Mouse (Mus musculus) 416B (cell line): Measurements from ENCODE around the gene Crispld2.
A peak's percentile ranks its signal among the peaks of the same experiment; 100 is the strongest.

Experiments
- DNase-seq: peaks from one replicate; pipeline ENCODE4 v3.0.0; 2011; ENCODE audit warnings: low read depth

Gene Crispld2

GRCm38 (mm10) chr8:120001712-120002111, 9.5 kb downstream of the Crispld2 start:
- no peak for DNase-seq

GRCm38 (mm10) chr8:120002348-120002747, 10.1 kb downstream of the Crispld2 start:
- DNase-seq: no peak

- DNase-seq: no peak
Measured at GRCm38 (mm10) chr8:120004154-120004702, 12.0 kb downstream of the Crispld2 start.

- no peak for DNase-seq
Measured at GRCm38 (mm10) chr8:120004705-120005381, 12.6 kb downstream of the Crispld2 start.

- DNase-seq: no peak
Measured at GRCm38 (mm10) chr8:120006645-120007160, 14.5 kb downstream of the Crispld2 start.

GRCm38 (mm10) chr8:120007178-120007577, 14.9 kb downstream of the Crispld2 start:
- DNase-seq: no peak

GRCm38 (mm10) chr8:120009284-120009683, 17.0 kb downstream of the Crispld2 start:
- no peak for DNase-seq

GRCm38 (mm10) chr8:120012491-120012890, 20.3 kb downstream of the Crispld2 start:
- no peak for DNase-seq

GRCm38 (mm10) chr8:120012927-120013326, 20.7 kb downstream of the Crispld2 start:
- DNase-seq: no peak

- no peak for DNase-seq
Measured at GRCm38 (mm10) chr8:120014267-120015023, 22.2 kb downstream of the Crispld2 start.

GRCm38 (mm10) chr8:120015916-120016315, 23.7 kb downstream of the Crispld2 start:
- DNase-seq: peak; percentile 37

GRCm38 (mm10) chr8:120016424-120016823, 24.2 kb downstream of the Crispld2 start:
- peak; percentile 43 for DNase-seq

GRCm38 (mm10) chr8:120017349-120017748, 25.1 kb downstream of the Crispld2 start:
- DNase-seq: no peak

GRCm38 (mm10) chr8:120017786-120018185, 25.5 kb downstream of the Crispld2 start:
- no peak for DNase-seq

GRCm38 (mm10) chr8:120018379-120018778, 26.1 kb downstream of the Crispld2 start:
- no peak for DNase-seq

- no peak for DNase-seq
Measured at GRCm38 (mm10) chr8:120019297-120019696, 27.1 kb downstream of the Crispld2 start.

GRCm38 (mm10) chr8:120020298-120020697, 28.1 kb downstream of the Crispld2 start:
- DNase-seq: no peak

GRCm38 (mm10) chr8:120026199-120026598, 34.0 kb downstream of the Crispld2 start:
- peak; percentile 6 for DNase-seq

- peak; percentile 21 for DNase-seq
Measured at GRCm38 (mm10) chr8:120026991-120027390, 34.8 kb downstream of the Crispld2 start.

GRCm38 (mm10) chr8:120030447-120030846, 38.2 kb downstream of the Crispld2 start:
- DNase-seq: no peak

- DNase-seq: no peak
Measured at GRCm38 (mm10) chr8:120032549-120033208, 40.4 kb downstream of the Crispld2 start.

GRCm38 (mm10) chr8:120034471-120034870, 42.2 kb downstream of the Crispld2 start:
- DNase-seq: no peak
